Mouse (Mus musculus): Measurements from ENCODE around the gene Mef2b. TPM values are rescaled to one million over a fixed set of nuclear protein-coding genes. Genes with fewer than 3 reads are reported as not detected.

The Mef2b gene
- polyA plus RNA-seq, 1 experiment from 2014 or later: 0.26 TPM

DNA sequence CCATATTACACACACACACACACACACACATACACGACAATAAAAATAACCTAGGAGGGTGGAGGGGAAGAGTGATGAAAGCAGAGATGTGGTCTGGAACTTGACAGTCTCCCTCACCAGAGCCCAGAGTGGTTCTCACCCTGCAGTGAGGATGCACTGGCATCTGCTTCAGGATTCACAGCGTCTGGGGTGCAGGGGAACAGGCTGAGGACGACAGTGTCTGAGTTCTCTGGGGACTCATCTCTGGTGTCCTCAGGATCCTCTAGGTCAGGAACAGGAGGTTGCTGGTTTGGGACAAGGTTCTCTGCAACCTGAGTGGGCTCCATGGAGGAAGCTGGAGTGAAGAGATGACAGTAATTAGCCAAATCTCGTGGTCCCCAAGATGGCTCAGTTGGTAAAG is 1.6 kb upstream of the Mef2b start:
- H3K9ac ChIP-seq (replicated peaks): peak overlapping the region; percentile 63; the same call in 1 of the 2 replicates
- H3K4me1 ChIP-seq (replicated peaks): peaks cover 24% of the 10 kb centered on the region
- peaks cover 49% of the 10 kb centered on the region for H3K36me3 ChIP-seq
- H3K4me3 ChIP-seq (replicated peaks): peak overlapping the region; percentile 84
- H3K4me2 ChIP-seq (replicated peaks): peak overlapping the region; percentile 70
- no peaks in the 10 kb centered on the region for H3K9me3 ChIP-seq
- no peaks in the 10 kb centered on the region for H3K27me3 ChIP-seq
- ATAC-seq: no peak
- no peak overlapping the region for H3K27ac ChIP-seq
- WGBS: 77% methylated on average over 4 of the region's 4 CpGs

DNA sequence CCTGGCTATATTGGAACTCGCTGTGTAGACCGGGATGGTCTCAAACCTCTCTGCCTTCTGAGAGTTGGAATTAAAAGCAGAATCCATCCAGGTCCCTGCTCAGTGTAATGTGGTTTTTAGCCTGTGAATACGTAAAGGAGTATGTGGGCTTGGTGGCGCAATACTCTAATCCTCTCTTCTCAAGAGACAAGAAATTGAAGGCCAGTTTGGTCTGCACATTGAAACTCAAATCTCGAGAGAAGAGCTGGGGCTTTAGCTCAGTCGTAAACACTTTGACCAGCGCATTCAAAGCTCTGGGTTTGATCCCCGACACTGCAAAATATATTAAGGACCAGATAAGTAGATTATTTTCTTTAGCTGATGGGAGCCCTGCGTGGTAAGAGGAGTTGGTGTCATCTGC is 470 bp downstream of the Mef2b start:
- peaks cover 49% of the 10 kb centered on the region for H3K36me3 ChIP-seq
- no peaks in the 10 kb centered on the region for H3K9me3 ChIP-seq
- H3K9ac ChIP-seq (replicated peaks): peak overlapping the region; percentile 79
- peaks cover 24% of the 10 kb centered on the region for H3K4me1 ChIP-seq (replicated peaks)
- H3K27me3 ChIP-seq: no peaks in the 10 kb centered on the region
- WGBS: 12% methylated on average over 9 of the region's 9 CpGs
- H3K4me3 ChIP-seq (replicated peaks): peak overlapping the region; percentile 84
- ATAC-seq: no peak
- H3K27ac ChIP-seq: peak overlapping the region; percentile 86
- H3K4me2 ChIP-seq (replicated peaks): peak overlapping the region; percentile 70

DNA sequence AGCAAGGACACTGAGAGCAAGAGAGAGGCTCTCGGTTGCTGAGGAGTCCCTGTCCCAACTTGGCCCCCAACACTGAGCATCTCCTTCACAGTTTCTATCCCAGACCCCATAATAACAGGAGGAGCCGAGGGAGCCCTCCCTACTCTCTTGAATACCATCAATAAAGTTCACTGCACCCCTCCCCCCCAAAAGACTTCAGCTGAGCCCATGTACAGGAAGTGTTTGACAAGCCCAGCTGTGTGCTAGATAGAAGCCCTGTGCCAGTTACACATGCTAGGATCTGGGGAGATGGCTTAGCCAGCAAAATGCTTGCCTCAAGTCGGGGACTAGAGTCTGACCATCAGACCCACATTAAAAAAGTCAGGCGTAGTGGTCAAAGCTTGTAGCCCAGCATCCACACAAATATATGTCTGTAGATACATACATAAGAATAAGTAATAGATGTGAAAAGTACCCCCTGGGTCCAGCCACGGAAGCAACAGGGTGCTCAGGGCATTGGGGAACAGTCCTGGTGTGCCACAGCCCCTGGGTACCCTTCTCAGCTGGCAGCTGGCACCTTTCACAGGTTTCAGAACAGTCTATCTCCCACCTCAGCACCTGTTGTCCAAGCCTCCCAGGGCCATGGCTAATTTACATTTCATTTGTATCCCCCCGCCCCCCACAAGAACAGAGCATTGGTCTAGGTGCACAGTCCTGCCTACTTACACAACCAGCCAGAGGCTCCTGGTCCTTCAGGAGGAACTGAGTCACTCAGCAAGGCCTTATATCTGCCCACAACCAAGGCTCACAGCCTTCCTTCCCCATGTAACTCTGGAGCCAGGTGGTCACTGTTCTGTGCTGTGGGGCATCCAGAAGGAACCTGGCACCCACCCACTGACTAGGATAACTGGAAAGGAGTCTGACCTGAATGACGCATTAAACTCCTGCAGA is 8.4 kb downstream of the Mef2b start:
- no peak for ATAC-seq
- Histone ChIP-seq H3K4me3 (replicated peaks) (no peak overlapping the region), H3K4me1 (replicated peaks) (peaks cover 8% of the 10 kb centered on the region; the same call in 1 of the 2 replicates), H3K4me2 (replicated peaks) (no peak overlapping the region), H3K9ac (replicated peaks) (no peak overlapping the region), H3K27ac (no peak overlapping the region), H3K9me3 (no peaks in the 10 kb centered on the region), H3K36me3 (peaks cover 43% of the 10 kb centered on the region), H3K27me3 (0 out of 2 replicates have a peak, but pooled peaks cover 2% of the 10 kb centered on the region)
- 87% methylated on average over 7 of the region's 7 CpGs for WGBS

- no peak for ATAC-seq
- WGBS: 19% methylated on average over 13 of the region's 13 CpGs
Observed at GRCm38 (mm10) chr8:70150158-70150557, 10.6 kb downstream of the Mef2b start.

GRCm38 (mm10) chr8:70152537-70153257 is 13.2 kb downstream of the Mef2b start:
- Histone ChIP-seq H3K9me3 (no peaks in the 10 kb centered on the region), H3K27ac (no peak overlapping the region), H3K27me3 (peaks cover 12% of the 10 kb centered on the region; the same call in 1 of the 2 replicates), H3K4me1 (replicated peaks) (peaks cover 8% of the 10 kb centered on the region; the same call in 1 of the 2 replicates), H3K9ac (replicated peaks) (0 out of 2 replicates have a peak overlapping the region, but pooled peaks have one; percentile 4), H3K36me3 (no peaks in the 10 kb centered on the region), H3K4me3 (replicated peaks) (no peak overlapping the region), H3K4me2 (replicated peaks) (peak overlapping the region; percentile 32)
- 20% methylated on average over 22 of the region's 22 CpGs for WGBS
- ATAC-seq: peak; percentile 93

More at GRCm38 (mm10) chr8:70150158-70150557, 10.6 kb downstream of the Mef2b start:
- Histone ChIP-seq H3K9me3 (no peaks in the 10 kb centered on the region), H3K4me2 (replicated peaks) (no peak overlapping the region), H3K27me3 (peaks cover 7% of the 10 kb centered on the region; the same call in 1 of the 2 replicates), H3K4me3 (replicated peaks) (no peak overlapping the region), H3K36me3 (peaks cover 21% of the 10 kb centered on the region), H3K4me1 (replicated peaks) (peaks cover 8% of the 10 kb centered on the region; the same call in 1 of the 2 replicates), H3K27ac (no peak overlapping the region), H3K9ac (replicated peaks) (no peak overlapping the region; the same call in 1 of the 2 replicates)

DNA sequence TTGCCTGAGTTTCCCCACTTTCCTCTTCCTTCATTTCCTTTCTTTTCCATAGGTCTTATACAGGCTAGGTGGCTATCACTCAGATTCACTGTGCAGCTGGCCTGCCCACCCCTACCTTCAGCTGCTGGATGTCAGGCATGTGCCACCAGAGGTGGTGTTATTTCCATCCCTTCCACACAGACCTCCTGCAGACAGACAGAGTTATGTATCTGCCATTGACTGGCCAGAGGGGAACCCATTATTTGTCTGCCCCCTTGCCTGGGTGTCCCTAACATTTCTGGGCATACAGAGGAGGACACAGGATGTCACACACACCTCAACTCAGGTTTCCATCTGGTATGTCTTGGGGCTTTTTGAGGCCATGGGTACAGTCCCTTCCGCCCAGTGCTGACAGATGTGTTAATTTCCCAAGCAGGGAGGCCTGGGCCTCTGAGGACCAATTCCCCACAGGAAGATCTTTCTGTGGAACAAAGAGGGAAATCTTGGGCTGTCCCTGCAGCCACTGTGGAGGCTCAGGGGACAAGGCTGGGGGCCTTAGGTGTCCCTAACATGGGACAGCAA is 17.8 kb downstream of the Mef2b start:
- Histone ChIP-seq H3K9ac (replicated peaks) (no peak overlapping the region), H3K4me2 (replicated peaks) (no peak overlapping the region), H3K27me3 (peaks cover 11% of the 10 kb centered on the region; the same call in 1 of the 2 replicates), H3K27ac (no peak overlapping the region), H3K36me3 (no peaks in the 10 kb centered on the region), H3K4me3 (replicated peaks) (no peak overlapping the region), H3K9me3 (no peaks in the 10 kb centered on the region), H3K4me1 (replicated peaks) (peaks cover 9% of the 10 kb centered on the region)
- WGBS: 92% methylated on average over 1 of the region's 1 CpGs
- ATAC-seq: no peak

DNA sequence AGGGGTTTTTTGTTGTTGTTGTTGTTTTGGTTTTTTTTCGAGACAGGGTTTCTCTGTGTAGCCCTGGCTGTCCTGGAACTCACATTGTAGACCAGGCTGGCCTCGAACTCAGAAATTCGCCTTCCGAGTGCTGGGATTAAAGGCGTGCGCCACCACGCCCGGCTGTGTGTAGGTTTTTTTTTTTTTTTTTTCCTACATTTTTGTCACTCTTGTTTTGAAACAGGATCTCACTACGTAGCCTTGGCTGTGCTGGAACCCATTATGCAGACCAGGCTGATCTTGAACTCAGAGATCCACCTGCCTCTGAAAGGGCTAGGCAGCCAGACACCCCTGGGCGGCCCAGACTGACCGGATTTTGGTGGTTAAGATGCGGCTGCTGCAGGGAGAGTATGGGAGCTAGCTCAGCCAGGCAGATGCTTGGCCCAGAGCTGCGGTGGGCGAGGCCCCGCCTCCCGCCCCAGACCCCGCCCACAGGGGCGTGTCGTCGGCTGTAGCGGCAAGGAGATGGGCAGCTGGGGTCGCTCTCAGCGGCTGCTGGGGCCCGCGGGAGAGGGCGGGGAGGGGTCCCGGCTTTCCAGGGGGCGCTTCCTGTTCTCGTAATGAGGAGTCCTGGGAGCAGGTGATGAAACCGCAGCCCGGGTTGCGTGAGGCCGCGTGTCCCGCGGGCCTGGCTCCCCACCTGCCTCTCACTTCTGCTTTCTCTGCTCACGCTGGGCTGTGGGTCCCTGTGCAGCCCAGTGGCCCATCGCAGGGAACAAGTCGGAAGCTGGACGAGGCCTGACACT is 18.8 kb downstream of the Mef2b start:
- H3K27me3 ChIP-seq: peaks cover 8% of the 10 kb centered on the region; the same call in 1 of the 2 replicates
- peaks cover 5% of the 10 kb centered on the region for H3K4me1 ChIP-seq (replicated peaks)
- ATAC-seq: peak; percentile 95
- no peaks in the 10 kb centered on the region for H3K9me3 ChIP-seq
- no peaks in the 10 kb centered on the region for H3K36me3 ChIP-seq
- peak overlapping the region; percentile 72 for H3K4me2 ChIP-seq (replicated peaks)
- H3K9ac ChIP-seq (replicated peaks): peak overlapping the region; percentile 69
- 14% methylated on average over 39 of the region's 40 CpGs for whole genome bisulfite sequencing
- H3K4me3 ChIP-seq (replicated peaks): peak overlapping the region; percentile 51
- peak overlapping the region; percentile 39; the same call in 1 of the 2 replicates for H3K27ac ChIP-seq

DNA sequence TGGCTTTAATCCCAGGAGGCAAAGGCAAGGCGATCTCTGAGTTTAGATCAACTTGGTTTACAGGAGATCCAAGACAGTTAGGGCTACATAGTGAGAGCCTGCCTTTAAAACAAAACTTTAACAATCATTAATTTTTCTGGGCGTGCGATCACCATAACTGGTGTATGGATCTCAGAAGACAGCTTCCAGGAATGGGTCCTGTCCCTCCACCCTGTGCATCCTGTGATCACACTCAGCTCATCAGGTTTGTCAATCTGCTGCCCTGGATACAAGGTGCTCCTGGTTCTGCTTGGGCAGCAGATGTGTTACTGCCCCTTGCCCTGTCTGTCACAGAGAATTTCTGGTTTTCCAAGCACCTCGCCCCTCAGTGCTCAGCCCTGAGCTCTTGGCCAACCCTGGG is 19.7 kb downstream of the Mef2b start:
- Histone ChIP-seq H3K4me3 (replicated peaks) (no peak overlapping the region), H3K36me3 (no peaks in the 10 kb centered on the region), H3K9me3 (no peaks in the 10 kb centered on the region), H3K27me3 (peaks cover 10% of the 10 kb centered on the region; the same call in 1 of the 2 replicates), H3K9ac (replicated peaks) (no peak overlapping the region), H3K4me1 (replicated peaks) (peaks cover 5% of the 10 kb centered on the region), H3K27ac (no peak overlapping the region), H3K4me2 (replicated peaks) (peak overlapping the region; percentile 72; the same call in 1 of the 2 replicates)
- WGBS: 92% methylated on average over 4 of the region's 4 CpGs
- no peak for ATAC-seq

DNA sequence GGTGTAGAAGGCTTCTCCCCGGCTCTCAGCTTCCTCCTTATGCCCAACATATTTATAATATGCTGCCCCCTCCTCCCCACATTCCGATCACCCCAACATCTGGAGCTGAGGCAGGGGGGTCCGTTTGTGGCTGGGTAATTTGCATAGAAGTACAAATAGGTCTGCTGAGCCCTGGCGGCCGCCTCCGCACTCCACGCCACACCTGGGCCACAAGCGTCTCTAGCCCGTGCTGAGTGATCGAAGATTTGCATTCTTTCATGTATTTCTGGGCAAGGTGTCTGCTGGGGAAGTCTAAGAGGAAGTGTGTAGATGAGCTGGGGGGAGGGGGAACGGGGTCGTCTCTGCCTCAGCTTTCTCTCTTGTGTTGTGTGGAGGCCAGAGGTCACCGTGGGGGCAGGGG is 20.5 kb downstream of the Mef2b start:
- H3K27me3 ChIP-seq: peaks cover 14% of the 10 kb centered on the region
- no peak overlapping the region for H3K4me3 ChIP-seq (replicated peaks)
- WGBS: 66% methylated on average over 13 of the region's 13 CpGs
- no peak for ATAC-seq
- no peaks in the 10 kb centered on the region for H3K36me3 ChIP-seq
- H3K4me2 ChIP-seq (replicated peaks): no peak overlapping the region
- H3K9ac ChIP-seq (replicated peaks): no peak overlapping the region
- H3K27ac ChIP-seq: no peak overlapping the region
- H3K4me1 ChIP-seq (replicated peaks): peaks cover 5% of the 10 kb centered on the region
- no peaks in the 10 kb centered on the region for H3K9me3 ChIP-seq

DNA sequence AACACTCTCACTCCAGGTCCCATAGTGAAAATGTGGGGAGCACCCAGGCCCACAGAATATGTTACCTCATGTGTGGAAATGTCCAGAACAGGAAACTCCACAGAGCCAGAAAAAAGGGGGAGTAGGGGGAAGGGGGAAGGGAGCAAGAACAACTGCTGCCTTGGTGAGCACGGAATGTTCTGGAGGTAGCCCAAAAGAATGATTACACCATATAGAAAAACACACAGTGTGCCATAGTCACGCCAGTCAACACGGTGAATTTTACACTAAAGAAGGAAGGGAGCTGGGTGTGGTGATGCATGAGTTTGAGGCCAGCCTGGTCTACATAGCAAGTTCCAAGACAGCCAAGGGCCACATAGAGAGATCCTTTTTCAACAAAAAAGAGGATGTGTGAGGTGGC is 23.8 kb downstream of the Mef2b start:
- H3K36me3 ChIP-seq: no peaks in the 10 kb centered on the region
- no peak overlapping the region for H3K4me3 ChIP-seq (replicated peaks)
- no peak overlapping the region for H3K9ac ChIP-seq (replicated peaks)
- no peak overlapping the region for H3K4me2 ChIP-seq (replicated peaks)
- 89% methylated on average over 3 of the region's 3 CpGs for WGBS
- no peak overlapping the region for H3K27ac ChIP-seq
- peaks cover 10% of the 10 kb centered on the region for H3K4me1 ChIP-seq (replicated peaks)
- ATAC-seq: no peak
- H3K9me3 ChIP-seq: no peaks in the 10 kb centered on the region
- peaks cover 28% of the 10 kb centered on the region for H3K27me3 ChIP-seq

DNA sequence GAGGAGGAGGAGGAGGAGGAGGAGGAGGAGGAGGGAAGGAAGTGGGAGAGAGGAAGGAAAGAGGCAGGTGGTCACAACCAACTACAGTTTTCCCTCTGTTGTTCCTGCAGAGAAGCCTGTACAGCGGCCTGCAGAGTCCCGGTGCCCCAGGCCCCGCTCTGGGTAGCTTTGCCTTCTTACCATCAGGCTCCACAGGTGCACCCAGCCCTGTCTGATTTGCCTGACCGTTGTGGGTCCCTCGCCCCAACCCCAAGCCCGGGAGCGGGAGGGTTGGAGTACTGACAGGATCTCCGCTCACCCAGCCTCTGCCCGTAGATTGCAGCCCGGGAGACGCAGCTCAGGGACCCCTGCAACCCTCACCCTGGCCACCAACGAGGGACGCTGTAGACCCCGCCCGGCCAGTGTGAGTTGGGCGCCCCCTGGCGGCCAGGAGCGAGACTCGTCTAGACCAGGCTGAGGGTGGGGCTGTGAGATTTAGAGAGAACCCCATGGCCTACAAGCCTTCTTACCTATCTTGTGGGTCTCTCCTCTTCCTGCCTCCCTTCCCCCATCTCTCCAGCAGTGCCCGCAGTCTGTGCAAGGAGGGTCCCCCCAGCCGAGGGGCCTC is 27.1 kb downstream of the Mef2b start:
- peak; percentile 91 for ATAC-seq
- Histone ChIP-seq H3K9me3 (no peaks in the 10 kb centered on the region), H3K9ac (replicated peaks) (peak overlapping the region; percentile 36; the same call in 1 of the 2 replicates), H3K4me3 (replicated peaks) (peak overlapping the region; percentile 25), H3K36me3 (no peaks in the 10 kb centered on the region), H3K27me3 (peaks cover 29% of the 10 kb centered on the region), H3K4me1 (replicated peaks) (peaks cover 6% of the 10 kb centered on the region; the same call in 1 of the 2 replicates), H3K4me2 (replicated peaks) (peak overlapping the region; percentile 56), H3K27ac (no peak overlapping the region)
- WGBS: 2% methylated on average over 21 of the region's 21 CpGs
